Mouse (Mus musculus): ENCODE results near the gene Shank2.

The Shank2 gene

DNA sequence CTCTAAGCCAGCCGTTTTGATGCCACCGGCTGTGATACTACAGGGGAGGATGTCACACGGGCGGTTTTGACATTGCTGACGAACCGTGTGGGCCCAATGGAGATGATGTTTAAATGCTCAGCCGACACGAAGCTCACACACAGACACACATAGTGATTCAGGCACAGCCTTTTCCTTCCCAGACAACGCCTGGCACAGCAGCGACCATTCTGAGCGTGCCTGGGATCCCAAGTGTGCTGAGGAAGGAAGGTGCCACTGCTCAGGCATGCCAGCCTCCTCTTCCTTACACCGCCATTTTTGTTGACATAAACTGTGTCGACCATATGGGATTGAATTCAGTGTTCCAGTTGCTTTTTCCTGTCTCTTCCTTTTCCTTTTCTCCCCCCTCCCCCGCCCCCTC, 172.6 kb downstream of the Shank2 start:
- peak; percentile 39 for DNase-seq

DNA sequence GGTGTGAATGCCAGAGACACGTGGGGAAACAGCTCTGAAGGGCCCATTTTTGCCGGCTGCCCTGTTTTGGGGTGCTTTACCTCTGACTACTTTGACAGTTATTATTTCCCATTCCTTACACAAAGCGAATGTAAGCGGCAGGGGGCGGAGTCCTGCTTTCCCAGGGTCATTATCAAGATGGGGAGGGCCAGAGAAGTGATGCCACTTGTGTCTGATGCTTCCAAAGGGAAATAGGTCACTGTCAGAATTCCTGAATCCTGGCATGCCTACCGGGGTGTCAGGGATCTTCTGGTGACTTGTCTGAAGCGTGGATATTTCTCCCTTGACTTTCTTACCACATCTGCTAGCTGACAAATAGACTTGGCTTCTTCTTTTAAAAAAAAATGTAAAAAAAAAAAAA, 173.3 kb downstream of the Shank2 start:
- DNase-seq, result no peak

DNA sequence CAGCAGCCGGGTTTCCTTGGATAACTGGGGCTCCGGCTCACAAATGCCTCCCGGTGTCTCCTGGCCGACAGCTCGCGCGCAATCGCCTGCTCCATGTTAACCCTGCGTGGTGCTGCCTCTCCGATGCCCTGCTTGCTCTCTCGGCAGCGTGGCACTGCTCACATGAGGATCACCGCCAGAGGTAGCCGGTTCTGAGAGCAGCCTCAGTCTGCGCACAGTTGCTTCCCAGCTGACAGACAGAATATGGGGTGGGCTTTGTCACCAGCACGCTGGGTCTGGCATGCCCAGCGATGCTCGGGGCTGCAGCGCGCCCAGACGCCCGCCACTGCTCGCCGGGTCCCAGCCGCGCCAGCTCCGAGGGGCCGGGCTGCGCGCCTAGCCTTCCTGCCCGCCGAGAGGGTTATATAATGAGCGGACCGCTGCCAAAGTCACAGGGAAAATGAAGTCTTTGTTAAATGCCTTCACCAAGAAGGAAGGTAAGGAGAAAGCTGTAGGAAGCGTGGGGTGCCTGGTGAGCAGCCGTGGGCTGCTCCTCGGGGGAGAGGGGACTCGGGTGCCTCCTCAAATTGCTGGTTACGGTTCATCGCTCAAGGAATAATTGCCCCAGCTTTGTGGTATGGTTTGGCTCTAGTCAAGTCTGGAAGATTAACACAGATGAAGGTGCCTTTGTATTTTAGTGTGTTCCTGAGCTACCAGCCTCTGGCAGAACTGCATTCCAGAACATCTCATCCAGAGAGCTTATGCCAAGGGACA, 173.9 kb downstream of the Shank2 start:
- peak; percentile 69 for DNase-seq

DNA sequence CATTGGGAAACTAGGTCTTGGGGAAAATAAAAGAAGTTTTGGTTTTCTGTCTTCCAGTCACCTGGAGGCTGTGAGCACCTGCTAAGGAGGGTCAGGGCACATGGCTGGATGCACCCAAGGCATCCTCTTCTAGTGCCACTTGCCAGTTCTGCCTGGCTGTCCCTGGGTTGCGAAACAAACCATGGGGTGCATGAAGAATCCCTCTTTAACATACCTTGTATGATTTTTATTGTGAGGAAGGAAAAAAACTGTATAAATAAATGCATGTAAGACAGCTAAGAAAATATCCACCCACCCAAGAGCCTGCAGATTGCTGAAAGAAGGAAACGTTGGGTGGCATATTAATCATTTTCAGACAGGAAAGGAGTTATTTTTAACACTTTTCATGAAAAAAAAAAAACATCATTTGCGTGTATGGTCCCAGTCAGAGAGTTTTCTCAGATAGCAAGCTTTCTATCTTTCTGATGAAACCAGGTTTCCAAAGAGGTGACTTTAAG, 174.6 kb downstream of the Shank2 start:
- no peak for DNase-seq

DNA sequence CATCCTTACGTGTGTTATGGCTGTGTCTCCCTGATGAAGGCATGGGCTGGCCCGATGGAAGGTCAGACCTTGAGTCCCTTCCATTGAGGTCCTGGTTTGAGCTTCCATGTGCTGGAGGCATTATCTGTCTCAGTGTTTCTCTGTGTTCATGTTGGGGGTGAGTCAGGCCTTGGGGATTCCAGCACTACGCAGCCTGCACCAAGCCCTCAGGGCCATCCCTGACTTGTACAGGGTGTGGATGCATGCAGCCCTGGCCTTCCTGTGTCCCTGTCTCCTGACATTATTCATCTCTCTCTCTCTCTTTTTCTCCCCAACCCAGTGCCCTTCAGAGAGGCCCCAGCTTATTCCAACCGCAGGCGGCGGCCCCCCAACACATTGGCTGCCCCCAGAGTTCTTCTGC, 177.7 kb downstream of the Shank2 start:
- no peak for DNase-seq

DNA sequence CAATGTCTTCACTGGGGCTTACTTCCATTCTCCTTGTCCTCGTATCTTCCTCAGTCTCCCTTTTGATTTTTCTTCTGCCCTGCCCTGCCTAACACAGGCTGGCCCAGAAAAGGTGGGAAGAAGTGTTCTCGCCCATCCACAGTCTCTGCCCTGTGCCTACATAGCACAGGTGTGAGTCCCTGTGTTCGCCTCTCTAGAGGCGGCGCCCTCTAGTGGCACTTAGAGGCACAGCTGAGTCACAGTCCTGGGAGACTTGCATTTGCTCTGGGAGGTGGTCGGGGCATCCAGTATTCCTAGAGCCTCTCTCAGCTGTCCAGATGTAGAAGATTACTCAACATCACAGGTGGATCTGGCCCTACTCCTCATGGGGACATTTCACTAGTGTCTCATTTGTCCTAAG, 179.2 kb downstream of the Shank2 start:
- DNase-seq, result peak; percentile 74

DNA sequence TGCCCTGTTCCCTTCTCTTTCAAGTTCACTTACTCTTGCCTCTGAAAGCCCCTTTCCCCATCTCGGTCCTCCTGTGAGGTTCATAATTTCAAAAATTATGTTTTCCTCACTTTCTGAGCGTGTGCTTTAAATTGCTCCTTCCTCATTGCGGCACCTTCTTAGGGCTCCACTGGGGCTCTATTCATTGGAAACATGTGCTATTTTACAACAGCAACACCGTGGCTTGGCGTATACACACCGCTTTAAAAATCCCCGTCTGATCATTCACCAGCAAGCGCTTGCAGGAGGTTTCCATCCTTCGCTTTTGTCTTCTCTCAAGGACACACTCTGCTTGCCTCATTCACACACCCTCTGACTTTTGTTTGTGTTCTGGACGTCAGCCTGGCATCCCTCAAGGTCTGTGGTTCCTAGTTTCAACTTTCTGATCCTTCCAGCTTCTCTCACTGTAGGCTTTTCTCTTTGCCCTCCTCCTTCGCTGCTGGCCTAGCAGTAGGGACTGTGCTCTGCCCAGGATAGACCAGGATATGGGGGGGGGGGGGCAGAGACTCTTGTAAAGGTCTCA, 186.2 kb downstream of the Shank2 start:
- DNase-seq, result no peak

DNA sequence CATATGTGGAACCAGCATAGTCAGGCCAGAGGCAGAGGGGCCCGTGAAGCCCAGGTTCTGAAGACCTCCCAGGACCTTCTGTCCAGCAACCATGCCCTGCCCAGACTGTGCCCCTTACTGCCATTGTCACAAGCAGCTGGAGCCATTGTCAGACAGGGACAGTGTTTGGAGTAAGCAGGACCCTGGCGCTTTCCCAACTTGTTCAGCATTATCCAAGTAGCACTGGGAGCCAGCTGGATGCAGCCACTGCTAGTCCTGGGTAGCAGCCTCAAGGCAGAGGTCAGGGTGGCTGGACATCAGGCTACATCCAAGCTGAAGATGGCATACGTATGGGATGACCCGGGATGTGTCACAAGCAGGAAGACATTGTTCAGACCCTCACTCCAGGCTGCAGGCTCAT, 187.7 kb downstream of the Shank2 start:
- DNase-seq, result no peak

DNA sequence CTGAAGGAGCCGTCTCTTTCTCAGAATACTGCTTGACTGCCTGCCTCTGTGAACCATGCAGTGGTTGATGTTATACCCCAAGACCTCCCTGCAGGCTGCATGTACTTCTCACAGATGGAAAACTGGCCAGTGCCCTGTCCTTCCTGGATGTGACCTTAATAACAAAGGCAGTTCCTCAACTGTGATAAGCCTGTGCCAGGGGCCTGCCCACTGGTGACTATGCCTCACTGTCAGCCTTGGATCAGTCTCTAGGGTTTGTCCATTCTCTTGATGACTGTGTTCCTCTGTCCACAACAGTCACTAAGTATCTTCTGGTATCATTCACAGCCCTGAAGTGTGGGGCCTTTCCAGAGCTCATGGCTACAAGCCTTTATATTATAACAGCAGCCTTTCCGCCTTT, 196.8 kb downstream of the Shank2 start:
- DNase-seq, result no peak

DNA sequence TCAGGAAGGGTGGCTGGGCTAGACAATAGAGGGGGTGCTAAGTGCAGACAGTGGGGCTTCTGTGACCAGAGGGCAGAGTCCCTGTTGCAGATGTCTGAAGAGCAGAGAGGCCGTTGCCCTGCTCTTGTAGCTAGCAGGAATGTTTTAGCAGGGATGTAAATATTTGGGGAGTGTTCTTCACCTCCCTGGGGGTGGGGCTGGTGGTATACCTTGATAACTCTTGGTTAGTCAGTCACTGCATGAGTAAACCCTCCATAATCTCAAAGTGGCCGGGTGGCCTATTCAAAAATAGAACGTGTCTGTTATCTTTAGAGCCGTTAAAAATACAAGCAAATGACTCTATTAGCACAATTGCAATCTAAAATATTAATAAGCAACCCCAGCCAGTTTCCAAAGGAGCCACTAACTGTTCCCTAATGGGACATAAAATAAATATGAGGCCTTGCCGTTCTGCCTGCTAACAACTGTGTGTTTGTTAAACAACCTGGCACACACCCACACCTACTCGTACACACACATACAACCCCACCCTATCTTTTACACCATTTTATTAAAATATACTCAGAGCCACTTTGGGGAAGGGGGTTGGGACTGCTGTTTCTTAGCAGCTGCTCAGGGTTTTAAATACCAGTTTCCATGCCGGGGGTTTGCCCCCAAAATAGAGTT, 200.4 kb downstream of the Shank2 start:
- DNase-seq, result no peak

DNA sequence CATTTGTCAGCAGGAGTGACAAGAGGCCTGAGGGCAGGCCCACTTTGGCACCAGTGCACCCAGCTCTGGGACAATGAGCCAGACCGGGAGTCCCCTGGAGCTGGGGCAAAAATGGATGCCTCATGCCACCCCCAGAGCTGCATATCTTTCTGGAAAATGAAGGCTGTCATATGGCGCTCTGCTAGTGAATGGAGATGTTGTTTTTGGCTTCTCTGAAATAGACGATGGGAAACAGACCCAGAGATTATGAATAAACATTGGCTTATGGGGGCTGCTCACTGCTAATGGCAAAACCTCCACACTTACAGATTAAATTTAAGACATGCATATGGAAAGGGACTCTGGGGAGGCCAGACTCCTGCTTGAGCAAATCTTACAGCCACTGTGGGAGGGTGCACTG, 202.6 kb downstream of the Shank2 start:
- no peak for DNase-seq

DNA sequence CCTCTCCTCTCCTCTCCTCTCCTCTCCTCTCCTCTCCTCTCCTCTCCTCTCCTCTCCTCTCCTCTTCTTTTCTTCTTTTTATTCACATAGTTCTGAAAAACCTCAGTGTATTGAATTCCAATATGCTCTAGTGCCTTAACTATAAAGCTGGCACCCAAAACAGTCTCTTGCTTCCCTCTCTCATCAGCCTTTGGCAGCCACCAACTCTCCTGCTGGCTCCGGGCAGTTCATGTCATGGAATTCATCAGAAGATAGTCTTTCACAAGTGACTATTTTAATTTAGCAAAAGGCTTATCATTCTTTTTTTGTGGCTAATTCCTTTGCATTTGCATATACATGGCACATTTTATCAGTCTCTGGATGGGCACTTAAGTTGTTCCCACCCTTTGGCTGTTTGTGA, 203.4 kb downstream of the Shank2 start:
- no peak for DNase-seq

DNA sequence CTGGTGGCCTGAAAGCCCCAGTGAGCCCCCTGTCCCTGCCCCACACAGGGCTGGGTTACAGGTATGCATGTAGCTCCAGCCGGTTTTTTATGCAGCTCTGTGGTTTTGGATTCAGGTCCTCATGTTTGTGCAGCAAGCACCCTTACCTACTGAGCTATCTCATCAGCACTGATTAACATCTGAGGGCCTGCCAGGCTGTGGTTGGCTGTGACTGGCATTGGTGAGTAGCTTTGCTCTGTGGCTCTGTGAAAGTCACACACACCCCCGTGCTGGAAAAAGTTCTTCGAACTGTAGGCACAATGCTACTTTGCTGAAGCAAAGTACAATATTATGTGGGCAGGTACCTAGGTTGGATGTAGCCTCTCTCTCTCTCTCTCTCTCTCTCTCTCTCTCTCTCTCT, 204.1 kb downstream of the Shank2 start:
- no peak for DNase-seq

DNA sequence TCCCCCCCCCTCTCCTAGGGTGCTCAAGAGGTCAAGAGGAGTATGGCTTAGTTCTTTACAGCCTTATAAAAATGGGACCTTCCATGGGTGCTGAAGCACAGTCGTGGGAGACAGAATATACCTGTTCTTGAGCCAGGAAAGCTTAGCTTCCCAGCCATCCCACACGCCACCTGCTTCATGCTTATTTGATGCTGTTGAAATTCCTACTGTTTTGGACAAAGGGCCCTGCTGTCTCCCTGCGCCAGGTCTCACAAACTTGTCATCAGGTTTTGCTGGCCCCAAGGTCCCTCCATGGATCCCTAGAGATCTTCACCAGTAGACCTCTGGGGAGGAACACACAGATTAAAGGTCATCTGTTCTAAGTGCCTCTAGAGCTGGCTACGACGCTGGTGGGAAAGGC, 204.5 kb downstream of the Shank2 start:
- DNase-seq, result no peak

DNA sequence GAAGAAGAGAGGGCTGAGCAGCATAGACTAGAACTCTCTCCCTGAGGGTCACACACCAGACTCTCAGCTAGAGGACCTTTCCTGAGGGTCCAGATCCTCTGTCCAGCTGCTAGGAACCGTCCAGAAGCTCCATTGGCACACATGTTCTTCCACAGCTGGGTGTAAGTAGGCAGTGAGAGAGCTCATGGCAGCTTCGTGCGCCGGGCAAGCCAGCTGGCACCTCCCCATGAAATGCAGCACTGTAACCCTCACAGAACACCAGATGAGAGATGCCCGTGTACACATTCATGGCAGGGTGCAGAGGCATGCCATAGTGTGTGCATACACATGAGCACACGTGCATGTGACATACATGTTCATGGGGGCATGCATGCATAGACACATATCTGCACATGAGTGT, 205.4 kb downstream of the Shank2 start:
- peak; percentile 38 for DNase-seq

DNA sequence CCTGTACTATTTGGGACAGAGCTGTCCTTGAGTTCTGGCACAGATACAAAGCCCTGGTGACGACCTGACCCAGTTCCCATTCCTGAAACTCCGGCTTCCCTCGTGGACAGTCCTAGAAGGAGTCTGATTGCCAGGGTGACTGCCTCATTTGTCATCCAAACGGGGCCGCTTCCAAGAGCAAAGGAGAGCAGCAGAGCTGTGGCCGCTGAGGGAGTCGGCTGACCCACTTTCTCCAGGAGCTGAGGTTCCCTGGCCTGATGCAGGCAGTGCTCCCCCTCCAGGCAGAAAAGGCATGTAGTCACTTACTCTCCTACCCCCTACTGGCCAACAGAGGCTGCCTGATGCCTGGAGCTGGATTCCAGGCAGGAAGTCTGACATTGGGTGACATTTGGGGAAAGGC, 206.1 kb downstream of the Shank2 start:
- DNase-seq, result peak; percentile 67

DNA sequence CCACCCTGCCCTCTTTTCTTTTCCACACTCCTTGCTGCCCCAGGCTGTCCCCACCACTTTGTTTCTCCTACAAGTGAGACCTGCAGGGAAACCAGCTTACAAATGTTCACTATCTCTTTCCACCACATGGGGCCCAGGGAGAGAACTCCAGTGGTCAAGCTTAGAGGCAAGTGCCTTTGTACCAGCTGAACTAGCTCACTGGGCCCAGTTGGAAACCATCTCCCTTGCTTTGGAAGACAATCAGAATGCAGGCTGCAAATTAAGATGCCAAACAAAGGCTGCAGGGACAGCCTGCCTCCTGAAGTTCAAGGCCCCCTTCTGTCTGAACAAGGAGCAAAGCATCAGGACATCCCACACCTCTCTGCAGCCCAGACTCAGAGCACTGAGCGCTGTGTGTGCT, 206.9 kb downstream of the Shank2 start:
- no peak for DNase-seq

DNA sequence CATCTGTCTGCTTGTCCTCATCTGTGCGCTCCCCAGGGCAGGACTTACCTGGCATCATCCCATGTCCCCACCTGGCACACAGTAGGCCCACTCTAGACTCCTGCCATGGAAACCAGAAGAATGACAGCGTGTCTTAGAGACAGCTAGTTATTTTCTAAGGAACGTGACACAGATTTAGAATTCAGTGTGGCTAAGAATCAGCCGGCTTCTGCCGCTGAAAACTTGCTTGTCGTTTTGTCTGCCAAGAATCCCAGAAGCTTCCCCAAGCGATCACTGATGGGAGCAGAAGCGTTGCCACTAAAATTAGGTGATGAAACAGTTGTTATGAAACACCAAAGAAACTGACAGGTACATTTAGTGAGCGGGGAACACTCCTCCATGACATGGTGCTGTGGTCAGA, 208.8 kb downstream of the Shank2 start:
- no peak for DNase-seq

DNA sequence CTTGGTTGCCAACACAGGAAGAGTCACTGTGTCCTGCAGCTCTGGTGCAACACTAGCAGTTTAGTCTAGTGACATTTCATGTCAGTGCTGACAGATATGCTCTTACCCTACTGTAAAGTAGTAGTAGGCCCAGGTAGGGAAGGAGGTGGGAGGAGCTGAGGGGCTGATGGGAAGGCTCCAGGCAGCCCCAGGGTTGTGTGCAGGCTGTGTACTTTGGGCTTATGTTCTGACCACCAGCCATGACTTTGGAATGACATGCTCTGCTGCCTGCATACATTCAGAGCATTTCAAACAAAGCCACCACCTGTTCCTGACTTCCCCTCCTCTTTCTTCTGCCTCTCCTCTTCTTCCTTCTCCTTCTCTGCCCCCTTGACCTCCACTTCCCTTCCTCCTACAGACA, 211.0 kb downstream of the Shank2 start:
- DNase-seq, result no peak

DNA sequence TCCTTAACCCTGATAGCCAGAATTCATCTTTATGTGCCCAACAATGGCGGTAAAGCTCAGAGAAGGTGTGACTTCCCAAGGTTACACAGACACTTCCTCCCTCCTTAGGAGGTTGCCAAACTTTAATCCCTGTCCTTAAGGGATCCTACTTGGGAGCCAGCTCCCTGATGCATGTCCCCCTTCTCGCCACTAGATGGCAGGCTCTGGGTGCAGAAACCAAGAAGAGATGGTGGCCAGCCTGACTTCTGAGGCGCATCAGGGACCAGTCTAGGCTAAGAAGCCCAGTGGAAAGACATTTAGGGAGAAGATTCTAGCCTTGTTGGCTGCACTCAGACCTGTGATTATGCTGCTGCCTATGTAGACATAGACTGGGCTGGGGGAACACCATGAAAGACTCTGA, 215.5 kb downstream of the Shank2 start:
- peak; percentile 72 for DNase-seq

DNA sequence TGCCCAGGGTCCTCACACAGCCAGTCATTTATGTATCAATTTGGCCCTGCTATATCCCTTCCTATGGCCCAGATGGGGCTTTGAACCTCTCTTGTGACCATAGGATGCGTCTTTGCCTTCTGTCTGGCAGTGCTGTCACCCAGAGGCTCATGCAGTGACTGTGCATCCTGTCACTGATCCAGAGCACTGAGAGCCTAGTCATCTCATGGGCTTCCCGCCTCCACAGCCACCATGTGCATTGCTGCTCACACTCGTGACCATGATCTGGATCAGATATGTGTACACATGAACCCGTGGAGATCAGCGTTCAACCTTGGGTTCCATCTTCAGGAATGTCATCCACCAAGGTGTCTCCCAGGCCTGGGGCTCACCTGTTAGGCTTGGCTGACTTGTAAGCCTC, 227.0 kb downstream of the Shank2 start:
- no peak for DNase-seq

DNA sequence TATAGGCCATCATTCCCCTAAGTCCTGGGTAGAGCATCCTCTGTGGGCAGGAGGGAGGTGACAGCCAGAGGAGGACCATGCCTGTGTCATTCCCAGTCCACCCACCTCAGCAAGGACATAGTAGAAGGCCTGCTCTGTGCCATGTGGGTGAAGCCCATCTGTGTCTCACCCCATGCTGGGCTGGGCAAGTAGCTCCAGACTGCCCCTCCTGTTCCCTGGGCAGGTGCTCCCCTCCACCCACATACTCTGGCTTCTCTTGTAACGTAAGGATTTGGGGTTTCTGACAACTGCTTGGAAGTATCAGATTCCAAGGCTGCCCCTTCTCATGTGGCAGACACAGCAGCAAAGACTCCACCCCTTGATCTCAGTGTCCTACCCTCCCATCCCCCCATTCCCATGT, 227.7 kb downstream of the Shank2 start:
- no peak for DNase-seq

DNA sequence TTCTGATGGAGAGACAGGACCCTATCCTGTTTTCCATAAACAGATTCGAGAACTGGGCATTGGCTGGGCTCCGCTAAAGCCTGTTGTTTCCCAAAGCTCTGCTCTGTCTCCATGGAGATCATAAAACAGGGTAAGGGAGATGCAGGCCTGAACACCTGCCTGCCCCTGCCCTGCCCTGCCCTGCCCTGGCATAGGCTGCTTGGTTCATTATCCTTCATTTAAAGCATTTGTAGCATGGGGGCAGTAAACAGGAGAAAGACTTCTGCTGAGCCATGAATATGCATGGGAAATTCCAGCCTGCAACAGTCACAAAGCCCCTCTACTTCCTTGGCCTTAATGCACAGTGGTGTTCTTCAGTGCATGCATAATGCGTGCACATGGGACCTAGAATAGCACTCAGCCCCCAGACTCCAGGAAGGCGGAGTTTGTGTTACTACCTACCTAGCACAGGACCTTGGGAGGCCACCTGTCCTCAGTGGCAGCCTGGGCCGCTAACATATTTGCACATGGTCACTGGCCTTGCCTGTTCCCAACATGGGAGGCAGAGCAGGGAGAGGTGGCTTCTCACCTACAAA, 230.5 kb downstream of the Shank2 start:
- no peak for DNase-seq

DNA sequence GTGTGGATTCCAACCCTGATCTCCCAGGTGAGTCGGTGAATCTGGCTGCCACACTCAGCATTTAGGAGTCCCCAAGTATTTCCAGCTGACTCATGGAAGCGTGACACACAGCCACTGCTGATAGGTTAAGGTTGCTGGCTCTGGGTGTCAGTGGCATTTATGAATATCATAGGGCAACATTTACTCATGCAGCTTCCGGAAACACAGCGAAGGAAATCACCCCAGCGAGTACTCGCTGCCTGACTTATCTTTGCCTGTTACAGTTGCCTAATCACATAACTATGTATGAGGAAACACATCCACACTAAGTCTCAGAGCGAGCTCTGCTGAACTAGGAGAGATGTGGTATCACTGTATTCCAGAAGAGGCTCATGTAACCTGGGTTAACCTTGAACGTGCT, 231.8 kb downstream of the Shank2 start:
- DNase-seq, result no peak
